Mouse (Mus musculus) liver, postnatal 0 days (tissue): ENCODE measurements around the gene Nav2. TPM values are rescaled to one million over a fixed set of nuclear protein-coding genes. Genes with fewer than 3 reads are reported as not detected.

Experiments
- ATAC-seq: fragments of 200-750 bp; cut with Nextera tagmentation; 2 replicates; pipeline ENCODE4 v1.8.0; 2017; ENCODE audit warnings: mild to moderate bottlenecking, moderate library complexity
- DNase-seq: peaks from one replicate; pipeline ENCODE4 v3.0.0-alpha.2; 2016
- H3K27ac ChIP-seq: fragments of 300-500 bp; sonication (generic); 2 replicates; pipeline ENCODE4 v1.5.1; 2014; ENCODE audit warnings: antibody characterized with exemption, moderate library complexity, mild to moderate bottlenecking, low read depth
- H3K27me3 ChIP-seq: fragments of 300-500 bp; sonication (generic); 2 replicates; pipeline ENCODE4 v1.6.1; 2014; ENCODE audit warnings: low read length, control low read depth, mixed read lengths; ENCODE audit not compliant: insufficient read depth
- H3K36me3 ChIP-seq: fragments of 300-500 bp; sonication (generic); replicated peaks from 2 replicates; pipeline ENCODE4 v1.6.1; 2014; ENCODE audit warnings: mild to moderate bottlenecking, control low read depth, low read length, moderate library complexity, mixed read lengths; ENCODE audit not compliant: insufficient read depth
- H3K4me1 ChIP-seq: fragments of 300-500 bp; sonication (generic); 2 replicates; pipeline ENCODE4 v1.6.1; 2014; ENCODE audit warnings: antibody characterized with exemption, mild to moderate bottlenecking, control low read depth; ENCODE audit not compliant: insufficient read depth
- H3K4me2 ChIP-seq: fragments of 300-500 bp; sonication (generic); 2 replicates; pipeline ENCODE4 v1.6.1; 2014; ENCODE audit warnings: low read depth, mild to moderate bottlenecking, low read length, moderate library complexity, mixed read lengths
- H3K4me3 ChIP-seq: fragments of 300-500 bp; sonication (generic); 2 replicates; pipeline ENCODE4 v1.5.1; 2014; ENCODE audit warnings: low read depth, low read length
- H3K9ac ChIP-seq: fragments of 300-500 bp; sonication (generic); replicated peaks from 2 replicates; pipeline ENCODE4 v1.6.1; 2014; ENCODE audit warnings: mild to moderate bottlenecking, moderate library complexity
- H3K9me3 ChIP-seq: fragments of 300-500 bp; sonication (generic); 2 replicates; pipeline ENCODE4 v1.6.1; 2016; ENCODE audit warnings: mild to moderate bottlenecking, control low read depth, low read length, mixed read lengths
- CTCF ChIP-seq: sonication (generic); IDR thresholded peaks from 2 replicates; pipeline ENCODE4 v1.5.1; 2016; ENCODE audit warnings: antibody characterized with exemption, low read depth
- EP300 ChIP-seq: IDR thresholded peaks from 2 replicates; pipeline ENCODE4 v1.6.1; 2016; ENCODE audit warnings: antibody characterized with exemption, low read depth, mild to moderate bottlenecking
- WGBS: fragments of 180-500 bp; shearing (Covaris S2); extraction: QIAGEN DNeasy Blood & Tissue Kit; methylation state at CpG from one replicate; pipeline ENCODE4 v1.1.7; 2014; ENCODE audit not compliant: insufficient replicate concordance; 5-methylcytosine and 5-hydroxymethylcytosine counted together
- polyA plus RNA-seq: library from polyadenylated mRNA; unstranded; fragments of >200 nt; fragmentation: Nextera tagmentation; extraction: Ambion mirVana; gene quantifications from 2 replicates; pipeline ENCODE4 v1.2.1, GENCODE M21; 2015

The Nav2 gene
- polyA plus RNA-seq, 1 experiment from 2014 or later, result 3.3 TPM

GRCm38 (mm10) chr7:49334163-49334562, 425.6 kb downstream of the Nav2 start:
- H3K36me3 ChIP-seq, result no peaks in the 10 kb centered on the region
- 81% methylated on average over 5 of the region's 5 CpGs for WGBS
- no peak overlapping the region for H3K4me3 ChIP-seq
- H3K4me1 ChIP-seq, result no peaks in the 10 kb centered on the region
- no peak overlapping the region for H3K9ac ChIP-seq
- no peak for ATAC-seq
- H3K4me2 ChIP-seq, result no peak overlapping the region
- H3K27ac ChIP-seq, result no peak overlapping the region
- no peaks in the 10 kb centered on the region for H3K9me3 ChIP-seq
- no peak for DNase-seq
- H3K27me3 ChIP-seq, result no peaks in the 10 kb centered on the region
- TF ChIP-seq EP300 (no peak), CTCF (no peak)

GRCm38 (mm10) chr7:49335056-49335455, 426.5 kb downstream of the Nav2 start:
- Histone ChIP-seq H3K27me3 (no peaks in the 10 kb centered on the region), H3K27ac (no peak overlapping the region), H3K9me3 (no peaks in the 10 kb centered on the region), H3K9ac (no peak overlapping the region), H3K4me1 (no peaks in the 10 kb centered on the region), H3K36me3 (no peaks in the 10 kb centered on the region), H3K4me2 (no peak overlapping the region), H3K4me3 (no peak overlapping the region)
- ATAC-seq, result no peak
- TF ChIP-seq EP300 (no peak), CTCF (no peak)
- no peak for DNase-seq
- 39% methylated on average over 3 of the region's 3 CpGs for WGBS

DNA sequence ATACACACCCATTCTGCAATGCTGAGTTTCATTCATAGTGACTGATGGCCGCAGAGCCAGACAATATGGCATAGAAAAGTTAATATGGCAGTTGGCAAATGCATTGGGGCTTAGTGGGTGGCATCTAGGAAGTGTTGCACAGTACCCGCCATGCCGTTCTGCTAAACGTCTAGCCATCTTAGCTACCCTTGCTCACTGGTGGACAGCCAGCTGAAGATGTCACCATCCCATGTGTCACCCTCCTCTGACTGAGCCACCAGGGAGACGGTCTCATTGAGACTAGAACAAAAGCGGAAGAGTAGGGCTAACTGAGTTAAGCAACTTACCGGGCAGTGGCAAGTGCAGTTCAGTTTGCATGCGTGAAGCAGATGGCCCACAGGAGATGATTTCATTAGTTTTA, 428.2 kb downstream of the Nav2 start:
- H3K9me3 ChIP-seq, result no peaks in the 10 kb centered on the region
- ATAC-seq (no peak), DNase-seq (no peak)
- TF ChIP-seq EP300 (no peak), CTCF (no peak)
- H3K9ac ChIP-seq, result no peak overlapping the region
- WGBS, result 78% methylated on average over 8 of the region's 8 CpGs
- H3K27ac ChIP-seq, result no peak overlapping the region
- H3K27me3 ChIP-seq, result no peaks in the 10 kb centered on the region
- no peaks in the 10 kb centered on the region for H3K4me1 ChIP-seq
- H3K4me3 ChIP-seq, result no peak overlapping the region
- no peaks in the 10 kb centered on the region for H3K36me3 ChIP-seq
- H3K4me2 ChIP-seq, result no peak overlapping the region

DNA sequence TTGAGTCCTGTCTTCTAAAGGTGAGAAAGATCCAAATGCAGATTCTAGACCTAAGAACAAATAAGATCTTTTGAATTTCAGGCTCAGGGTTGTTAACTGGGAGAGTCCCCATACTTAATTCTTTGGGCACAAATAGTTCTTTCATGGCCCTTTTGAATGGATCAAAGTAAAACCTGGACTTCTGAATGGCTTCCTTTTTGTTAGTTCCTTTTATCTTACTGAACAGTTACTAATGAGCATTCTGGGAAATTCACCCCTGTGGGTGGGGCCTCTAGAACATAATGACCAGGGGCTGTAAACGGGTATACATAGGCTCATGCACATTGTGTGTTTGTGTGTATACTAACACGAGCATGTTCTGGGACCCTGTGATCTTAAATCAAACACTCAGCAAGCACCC, 429.2 kb downstream of the Nav2 start:
- TF ChIP-seq CTCF (no peak), EP300 (no peak)
- DNase-seq (no peak), ATAC-seq (no peak)
- no peak overlapping the region for H3K4me3 ChIP-seq
- no peak overlapping the region for H3K9ac ChIP-seq
- H3K9me3 ChIP-seq, result no peaks in the 10 kb centered on the region
- no peak overlapping the region for H3K4me2 ChIP-seq
- peaks cover 5% of the 10 kb centered on the region for H3K4me1 ChIP-seq
- no peaks in the 10 kb centered on the region for H3K27me3 ChIP-seq
- no peak overlapping the region for H3K27ac ChIP-seq
- 48% methylated on average over 2 of the region's 2 CpGs for WGBS
- H3K36me3 ChIP-seq, result no peaks in the 10 kb centered on the region

- Histone ChIP-seq H3K9ac (no peak overlapping the region), H3K9me3 (no peaks in the 10 kb centered on the region), H3K36me3 (no peaks in the 10 kb centered on the region), H3K4me1 (peaks cover 9% of the 10 kb centered on the region), H3K4me3 (no peak overlapping the region), H3K27ac (no peak overlapping the region), H3K27me3 (no peaks in the 10 kb centered on the region), H3K4me2 (no peak overlapping the region)
- 79% methylated on average over 3 of the region's 3 CpGs for WGBS
- no peak for TF ChIP-seq CTCF
- no peak for TF ChIP-seq EP300
- DNase-seq (no peak), ATAC-seq (no peak)
Observed at GRCm38 (mm10) chr7:49339953-49340352, 431.4 kb downstream of the Nav2 start.

DNA sequence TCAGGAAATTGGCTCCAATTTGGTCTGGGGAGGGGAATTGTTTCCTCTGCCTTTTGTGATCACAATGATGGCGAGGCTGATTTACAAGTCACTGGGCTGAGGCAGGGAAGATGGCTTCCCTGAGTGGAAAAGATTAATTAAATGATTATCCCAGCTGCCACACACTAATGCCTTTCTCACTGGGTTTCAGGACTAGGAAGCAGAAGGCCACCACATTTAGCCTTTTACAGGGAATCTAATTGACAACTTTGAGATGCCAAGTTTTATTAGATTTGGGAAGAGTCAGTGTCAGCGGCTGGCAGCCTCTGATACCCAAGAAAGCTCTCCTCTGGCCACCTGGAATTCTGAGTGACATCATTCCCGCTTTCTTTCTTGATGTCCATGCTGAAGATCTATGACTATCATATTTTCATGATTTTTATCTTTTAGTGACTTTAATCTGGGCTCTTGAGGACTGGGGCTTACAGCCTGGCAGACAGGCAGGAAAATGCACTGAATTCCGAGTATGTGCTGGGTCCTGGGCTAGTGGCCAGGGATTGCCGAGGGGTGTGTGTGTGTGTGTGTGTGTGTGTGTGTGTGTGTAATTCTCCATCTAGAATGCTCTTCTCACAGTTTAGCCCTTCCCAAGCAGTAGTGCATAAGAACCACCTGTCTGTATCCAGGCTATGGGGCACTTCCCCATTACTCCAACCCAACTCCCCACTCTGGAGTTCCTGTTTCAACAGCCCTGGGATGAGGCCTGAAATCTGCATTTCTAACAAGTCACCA, 432.8 kb downstream of the Nav2 start:
- H3K27me3 ChIP-seq, result no peaks in the 10 kb centered on the region

More for the DNA sequence above, 432.8 kb downstream of the Nav2 start:
- no peak for TF ChIP-seq CTCF
- TF ChIP-seq EP300, result no peak
- Histone ChIP-seq H3K9ac (no peak overlapping the region), H3K9me3 (no peaks in the 10 kb centered on the region), H3K4me1 (peaks cover 9% of the 10 kb centered on the region), H3K36me3 (no peaks in the 10 kb centered on the region), H3K4me2 (no peak overlapping the region), H3K27ac (no peak overlapping the region), H3K4me3 (no peak overlapping the region)
- DNase-seq (no peak), ATAC-seq (no peak)
- WGBS, result 74% methylated on average over 5 of the region's 5 CpGs
